Mouse (Mus musculus) frontal cortex, postnatal 10 days (tissue): ENCODE data around the gene Eif4a3.
"Not testable (repeated sequence)": the region's sequence is repeated elsewhere in the genome, so short reads cannot be mapped to it uniquely, and the experiment has no call there.

Source experiments
- DNase-seq, 2 experiments: peaks; one replicate each; pipeline ENCODE4 v3.0.0; 2022; ENCODE audit warnings: low spot score in 2 of 2, mixed read lengths in 1 of 2

Eif4a3 gene

DNA sequence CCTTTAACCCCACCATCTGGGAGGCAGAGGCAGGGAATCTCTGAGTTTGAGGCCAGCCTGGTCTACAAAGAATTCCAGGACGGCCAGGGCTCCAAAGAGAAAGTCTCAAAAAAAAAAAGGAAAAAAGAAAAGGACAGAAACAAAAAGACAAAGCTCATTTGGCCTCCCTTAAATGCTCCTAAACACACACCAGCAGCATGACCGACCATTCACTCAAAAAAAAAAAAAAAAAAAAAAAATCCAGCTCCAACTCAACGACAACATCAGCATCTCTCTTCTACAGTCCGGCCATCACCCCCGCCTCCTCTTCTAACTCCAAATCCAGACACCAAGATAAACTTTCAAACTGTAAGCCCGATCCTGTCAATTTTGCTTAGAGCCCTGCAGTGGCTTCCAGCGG is 972 bp downstream of the Eif4a3 start:
- no peak for DNase-seq

DNA sequence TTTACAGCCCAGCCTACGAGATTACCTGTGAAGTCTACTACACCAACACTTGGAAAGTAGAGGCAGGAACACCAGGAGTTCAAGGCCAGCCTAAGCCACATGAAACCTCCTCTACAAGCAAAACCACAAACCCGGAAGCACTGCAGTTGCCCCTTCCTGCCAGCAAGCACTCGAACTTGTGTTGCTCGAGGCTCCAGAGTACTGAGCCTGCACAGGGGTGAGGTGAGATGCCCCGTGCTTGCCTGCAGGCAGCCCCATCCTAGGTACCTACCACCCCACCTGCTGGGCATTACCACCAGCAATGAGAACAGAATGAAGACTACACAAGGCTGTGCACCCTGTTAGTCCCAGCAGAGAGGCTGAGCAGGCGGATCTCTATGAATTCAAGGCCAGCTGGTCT is 1.9 kb downstream of the Eif4a3 start:
- DNase-seq, result no peak

DNA sequence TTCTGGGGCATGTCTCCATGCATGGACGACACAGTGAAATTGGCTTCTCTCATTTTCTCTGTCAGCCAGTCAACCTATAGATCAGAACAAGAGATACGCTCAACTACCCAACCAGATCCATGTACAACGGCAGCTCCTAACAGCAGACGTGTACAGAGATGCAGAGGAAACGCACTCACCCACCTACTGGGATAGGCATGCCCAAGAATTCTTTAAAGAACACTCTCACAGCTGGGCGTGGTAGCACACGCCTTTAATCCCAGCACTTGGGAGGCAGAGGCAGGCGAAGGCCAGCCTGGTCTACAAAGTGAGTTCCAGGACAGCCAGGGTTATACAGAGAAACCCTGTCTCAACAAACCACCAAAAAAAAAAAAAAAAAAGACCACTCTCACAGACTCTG is 7.0 kb downstream of the Eif4a3 start:
- not testable (repeated sequence) for DNase-seq

- no peak for DNase-seq
Measured at GRCm38 (mm10) chr11:119287207-119287992, 12.5 kb downstream of the Eif4a3 start.

GRCm38 (mm10) chr11:119285791-119286527 is 13.9 kb downstream of the Eif4a3 start:
- DNase-seq, result no peak

- DNase-seq, result no peak
Measured at GRCm38 (mm10) chr11:119281030-119281429, 18.9 kb downstream of the Eif4a3 start.

GRCm38 (mm10) chr11:119273186-119273930 is 26.5 kb downstream of the Eif4a3 start:
- no peak for DNase-seq

- not testable (repeated sequence) for DNase-seq
Measured at GRCm38 (mm10) chr11:119272492-119272891, 27.4 kb downstream of the Eif4a3 start.

DNA sequence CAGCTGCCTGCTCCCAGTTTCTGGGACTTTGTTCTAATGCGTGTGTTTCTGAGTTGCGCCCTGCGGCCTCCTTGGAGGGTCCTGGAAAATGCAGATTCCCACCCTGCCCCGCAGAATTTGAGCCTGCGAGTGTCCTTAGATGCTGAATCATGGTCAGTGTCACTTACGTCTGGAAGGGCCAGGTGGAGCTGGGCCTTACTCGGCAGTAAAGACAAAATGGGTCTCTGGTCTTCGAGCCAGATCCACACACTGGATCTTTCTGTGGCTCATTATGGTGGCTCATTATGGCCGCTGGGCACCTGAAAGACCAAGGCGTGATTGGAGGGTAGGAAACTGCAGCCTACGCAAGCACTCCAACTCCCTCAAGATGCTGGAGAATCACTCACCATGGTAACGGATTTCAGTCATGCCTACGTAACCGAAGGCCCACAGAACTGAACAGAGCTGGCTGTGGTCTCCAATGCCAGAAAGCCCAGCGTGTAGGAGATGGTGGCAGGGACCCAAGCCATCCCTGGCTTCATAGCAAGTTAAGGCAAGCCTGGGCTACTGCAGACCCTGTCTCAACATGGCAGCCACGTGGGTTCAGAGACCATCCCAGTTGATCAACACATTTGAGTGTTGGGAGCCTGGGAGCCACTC is 31.2 kb downstream of the Eif4a3 start:
- DNase-seq, result peak; percentile 45 to 63

GRCm38 (mm10) chr11:119267768-119268556 is 31.9 kb downstream of the Eif4a3 start, which contains the start of gene Gaa:
Gene Gaa (plus strand): TSS chr11:119267887.
- peak; percentile 89 to 95 for DNase-seq

DNA sequence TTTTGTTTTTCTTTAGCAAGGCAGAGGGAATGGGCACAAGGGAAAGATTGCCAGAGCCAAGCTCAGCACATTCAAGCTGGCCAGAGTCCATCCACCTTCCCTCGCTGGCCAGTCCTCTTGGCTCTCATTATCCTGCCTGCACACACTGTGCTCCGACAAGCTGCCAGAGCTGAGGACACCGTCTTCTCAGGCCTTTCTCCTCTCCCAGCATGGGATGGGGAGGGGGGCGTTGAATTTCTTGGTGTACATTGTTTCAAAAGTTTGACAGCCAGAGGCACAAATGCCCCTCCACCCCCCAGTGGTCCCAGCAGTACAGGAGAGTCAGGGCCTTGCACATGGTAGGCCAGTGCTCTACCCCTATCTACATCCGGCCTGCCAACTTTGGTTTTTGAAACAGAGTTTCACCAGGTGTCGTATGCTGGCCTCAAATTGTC is 32.6 kb downstream of the Eif4a3 start:
- peak; percentile 36 to 66 for DNase-seq

DNA sequence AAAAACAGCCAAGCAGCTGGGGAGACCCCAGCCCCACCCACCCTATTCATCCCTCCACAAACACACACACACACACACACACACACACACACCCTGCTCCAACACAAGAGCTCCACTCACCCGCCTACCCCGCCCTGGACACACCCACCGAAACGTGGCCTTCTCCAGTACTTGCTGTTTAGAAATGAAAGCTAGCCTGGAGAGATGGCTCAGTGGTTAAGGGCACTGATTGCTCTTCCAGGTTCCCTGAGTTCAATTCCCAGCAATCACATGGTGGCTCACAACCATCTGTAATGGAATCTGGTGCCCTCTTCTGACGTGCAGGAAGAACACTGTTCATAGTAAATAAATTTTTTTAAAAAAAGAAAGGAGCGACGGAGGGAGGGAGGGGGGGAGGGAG is 34.1 kb downstream of the Eif4a3 start:
- DNase-seq, result no peak

GRCm38 (mm10) chr11:119264413-119264812 is 35.5 kb downstream of the Eif4a3 start:
- DNase-seq, result no peak

DNA sequence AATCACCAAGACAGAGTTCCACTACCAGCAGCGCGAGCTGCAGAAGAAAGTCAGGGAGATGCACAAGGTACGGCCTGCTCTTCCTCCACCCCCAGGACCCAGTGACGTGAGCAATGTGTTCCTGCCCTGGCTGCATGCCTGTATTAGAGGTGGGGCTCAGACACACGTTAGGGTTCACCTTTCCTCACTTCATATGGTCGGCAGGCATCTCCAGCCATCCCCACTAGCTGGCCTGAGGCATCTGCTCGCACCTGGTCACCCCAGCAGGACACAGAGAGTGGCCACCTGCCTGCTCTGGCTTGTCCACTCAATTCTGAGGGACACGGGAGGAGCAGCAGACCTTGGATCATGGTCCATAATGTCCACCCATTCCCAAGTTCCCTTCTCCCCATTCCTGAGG is 39.9 kb downstream of the Eif4a3 start:
- DNase-seq, result no peak

GRCm38 (mm10) chr11:119258572-119259322 is 41.1 kb downstream of the Eif4a3 start:
- DNase-seq, result peak in 1 of 2 experiments; percentile 56

DNA sequence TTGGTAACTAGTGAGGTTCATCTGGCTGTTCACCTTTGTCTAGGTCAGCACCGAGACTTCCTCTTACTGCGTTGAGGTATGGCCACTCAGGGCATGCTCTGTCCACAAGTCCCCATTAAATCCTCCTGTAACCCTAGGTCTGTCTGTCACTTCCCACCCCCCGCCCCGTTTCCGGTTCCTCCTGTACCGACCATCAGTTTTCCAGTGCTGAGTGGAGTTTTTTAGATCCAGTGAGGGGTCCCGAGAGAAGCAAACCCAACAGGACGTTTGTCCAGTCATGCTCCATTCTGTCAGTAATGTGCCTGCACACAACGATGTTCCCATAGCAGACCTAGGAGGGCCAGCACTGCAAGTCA is 41.7 kb downstream of the Eif4a3 start:
- DNase-seq, result no peak

GRCm38 (mm10) chr11:119256557-119256956 is 43.3 kb downstream of the Eif4a3 start:
- not testable (repeated sequence) for DNase-seq

GRCm38 (mm10) chr11:119252854-119253541 is 46.9 kb downstream of the Eif4a3 start:
- DNase-seq, result peak in 1 of 2 experiments; percentile 41

DNA sequence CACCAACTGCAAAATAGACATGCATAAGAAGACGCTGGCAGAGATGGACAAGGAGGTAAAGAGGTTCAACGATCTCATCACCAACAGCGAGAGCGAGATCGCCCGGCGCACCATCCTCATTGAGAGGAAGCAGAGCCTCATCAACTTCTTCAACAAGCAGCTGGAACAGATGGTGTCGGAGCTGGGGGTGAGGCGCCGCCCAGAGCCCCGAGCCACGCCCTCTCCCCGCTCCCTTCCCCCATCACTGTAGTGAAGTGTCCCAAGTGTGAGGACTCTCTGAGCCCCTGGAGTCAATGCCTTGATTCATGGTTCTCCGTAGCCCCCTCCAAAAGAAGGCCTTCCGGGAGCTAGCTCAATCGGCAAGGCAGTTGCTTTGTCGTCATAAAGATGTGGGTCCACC is 48.9 kb downstream of the Eif4a3 start:
- no peak for DNase-seq

DNA sequence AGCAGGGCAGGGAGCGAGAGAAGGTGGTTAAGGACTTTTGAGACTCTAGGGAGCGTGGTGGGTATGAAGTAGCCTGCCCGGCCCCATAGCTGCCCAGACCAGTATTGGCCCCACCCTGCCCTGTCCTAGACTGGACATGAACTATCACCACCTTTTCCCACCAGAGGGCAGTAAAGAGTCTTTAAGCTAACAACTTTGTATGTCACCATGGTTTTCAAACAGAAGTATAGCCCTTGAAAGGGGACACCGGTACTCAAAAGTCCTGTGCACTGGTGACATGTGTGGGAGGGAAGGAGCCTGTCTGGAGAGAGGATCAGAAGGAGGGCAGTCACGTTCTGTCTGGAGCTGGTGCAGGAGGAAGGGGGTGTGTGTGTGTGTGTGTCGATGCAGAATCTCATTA is 50.9 kb downstream of the Eif4a3 start:
- DNase-seq, result no peak
